Mouse (Mus musculus) stomach, postnatal 0 days (tissue): ENCODE results near the gene Naa60.

Source experiments
- CTCF ChIP-seq: IDR thresholded peaks from 2 replicates; pipeline ENCODE4 v1.5.1; 2016; ENCODE audit warnings: antibody characterized with exemption, low read depth, mild to moderate bottlenecking, moderate library complexity
- EP300 ChIP-seq: optimal IDR thresholded peaks from 2 replicates; pipeline ENCODE3; 2016; ENCODE audit warnings: antibody characterized with exemption

DNA sequence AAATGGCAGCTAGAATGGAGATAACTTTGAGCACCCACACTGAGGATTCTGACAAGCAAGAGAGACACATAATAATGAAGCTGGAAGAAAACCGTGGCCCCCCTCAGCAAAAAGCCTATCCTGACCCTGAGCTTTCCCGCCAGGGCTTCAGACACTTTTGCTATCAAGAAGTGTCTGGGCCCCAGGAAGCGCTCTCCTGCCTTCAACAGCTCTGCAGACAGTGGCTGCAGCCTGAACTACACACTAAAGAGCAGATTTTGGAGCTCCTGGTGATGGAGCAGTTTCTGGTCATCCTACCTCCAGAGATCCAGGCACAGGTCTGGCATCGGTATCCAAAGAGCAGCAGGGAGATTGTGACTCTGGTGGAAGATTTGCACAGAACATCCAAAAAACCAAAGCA, 24.3 kb upstream of the Naa60 start:
- TF ChIP-seq CTCF: no peak
- no peak for TF ChIP-seq EP300
